Mouse (Mus musculus) cerebellum, adult 9-11 months (tissue): Measurements from ENCODE around the gene 5730596B20Rik.

Experiments used
- DNase-seq: peaks from one replicate; pipeline ENCODE4 v3.0.0; 2022

The 5730596B20Rik gene

GRCm38 (mm10) chr6:52177061-52177735 lies at the start of gene 5730596B20Rik:
5730596B20Rik (plus strand) TSS chr6:52177498.
- no peak for DNase-seq

DNA sequence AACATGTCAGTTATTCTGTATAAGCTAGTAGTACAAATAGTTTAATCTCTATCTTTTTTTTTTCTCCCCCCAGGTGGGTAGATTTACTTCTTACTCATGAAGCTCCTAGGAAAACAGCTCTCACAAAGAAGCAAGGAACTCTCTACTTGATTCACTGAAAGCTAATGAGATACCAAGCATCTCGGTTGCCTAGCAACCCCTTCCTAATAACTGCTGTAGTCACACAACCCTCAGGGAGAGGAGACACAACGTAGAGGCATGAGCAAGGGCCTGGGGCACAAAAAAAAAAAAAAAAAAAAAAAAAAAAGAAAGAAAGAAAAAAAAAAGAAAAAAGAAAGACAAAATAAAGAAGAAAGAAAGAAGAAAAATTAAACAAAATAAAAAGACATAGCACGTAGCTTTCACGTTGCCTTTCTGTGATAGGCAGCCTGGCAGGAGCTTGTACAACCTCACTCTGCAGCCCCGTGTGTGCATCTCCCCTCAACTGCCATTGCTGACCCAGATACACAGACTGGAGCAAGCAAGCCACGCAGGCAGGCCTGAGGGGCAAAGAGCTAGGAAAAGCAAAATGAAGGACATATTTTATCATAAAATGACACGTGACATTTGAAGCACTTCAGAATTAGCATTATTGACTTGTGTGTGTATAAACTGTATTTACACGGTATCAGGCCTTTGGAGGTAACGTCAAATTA lies 39.3 kb upstream of the 5730596B20Rik start:
- DNase-seq, result no peak

GRCm38 (mm10) chr6:52138576-52138975 lies 38.7 kb upstream of the 5730596B20Rik start:
- DNase-seq, result no peak

GRCm38 (mm10) chr6:52139115-52139514 lies 38.2 kb upstream of the 5730596B20Rik start:
- no peak for DNase-seq

- no peak for DNase-seq
These were observed 26.8 kb upstream of the 5730596B20Rik start for GRCm38 (mm10) chr6:52150401-52150966.

GRCm38 (mm10) chr6:52151571-52151970 lies 25.7 kb upstream of the 5730596B20Rik start:
- DNase-seq, result no peak

GRCm38 (mm10) chr6:52152226-52153193 lies 24.8 kb upstream of the 5730596B20Rik start:
- DNase-seq, result no peak

- no peak for DNase-seq
These were observed 24.0 kb upstream of the 5730596B20Rik start for GRCm38 (mm10) chr6:52153270-52153669.

DNA sequence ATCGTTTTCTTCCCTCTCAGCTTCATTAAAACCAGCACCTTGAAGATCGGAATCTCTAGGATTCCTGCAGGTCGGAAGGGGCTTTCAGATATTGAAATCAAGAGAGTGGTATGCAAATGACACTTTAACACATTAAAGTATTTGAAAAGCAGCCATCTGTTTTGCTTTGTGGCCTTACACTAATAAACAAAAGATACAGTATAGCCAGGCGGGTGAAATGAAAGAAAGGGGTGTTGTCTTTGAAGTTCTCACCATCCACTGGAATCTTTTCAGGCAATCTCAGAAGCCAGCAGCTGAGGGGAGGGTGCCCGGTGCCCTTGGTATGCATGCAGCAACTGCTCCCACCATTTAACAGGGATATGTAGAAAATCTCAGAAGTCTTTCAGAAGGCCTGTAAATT lies 23.3 kb upstream of the 5730596B20Rik start:
- DNase-seq, result no peak

- no peak for DNase-seq
These were observed 21.8 kb upstream of the 5730596B20Rik start for GRCm38 (mm10) chr6:52155471-52155870.

GRCm38 (mm10) chr6:52156551-52157200 lies 20.6 kb upstream of the 5730596B20Rik start:
- no peak for DNase-seq

- DNase-seq, result no peak
These were observed 19.6 kb upstream of the 5730596B20Rik start for GRCm38 (mm10) chr6:52157466-52158275.

DNA sequence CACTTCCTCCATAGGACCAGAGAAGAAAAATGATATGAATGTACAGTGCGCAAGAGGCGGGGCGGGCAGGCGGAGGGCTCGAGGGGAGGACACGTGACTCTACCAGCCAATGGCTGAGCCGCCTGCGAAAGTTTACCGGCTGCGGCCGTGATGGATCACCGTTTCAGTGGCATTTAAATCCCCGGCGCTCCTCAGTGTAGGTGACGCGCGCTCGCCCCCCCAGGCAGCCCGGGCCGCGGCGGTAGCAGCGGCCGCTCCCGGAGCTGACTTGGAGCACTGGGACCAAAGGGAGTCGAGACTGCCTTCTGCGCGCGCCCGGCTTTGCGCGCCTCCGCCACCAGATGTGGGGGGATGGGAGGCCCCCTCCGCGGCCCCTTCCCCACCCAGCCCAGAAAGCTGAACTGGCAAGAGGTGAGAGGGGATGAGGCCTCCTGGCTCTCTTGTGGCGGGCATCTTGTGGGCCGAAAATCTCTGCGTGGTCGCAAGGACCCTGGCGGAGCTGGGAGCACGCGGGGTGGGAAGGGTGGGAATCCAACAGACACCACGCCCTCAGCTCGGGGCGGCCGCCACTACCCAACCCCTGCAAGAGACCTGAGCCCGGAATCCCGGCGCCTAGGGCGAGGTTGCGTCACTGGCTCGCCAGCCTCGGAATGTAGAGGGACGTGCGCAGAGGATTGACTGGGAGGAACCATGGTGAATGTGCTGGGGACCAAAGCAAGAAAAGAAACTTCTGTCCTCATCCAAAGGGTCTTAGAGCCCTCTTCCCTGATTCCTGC lies 18.8 kb upstream of the 5730596B20Rik start, which contains the start of gene Hoxa1:
Hoxa1 (minus strand) TSS at position 42 of the 776 bp plus-strand sequence.
- DNase-seq, result no peak

DNA sequence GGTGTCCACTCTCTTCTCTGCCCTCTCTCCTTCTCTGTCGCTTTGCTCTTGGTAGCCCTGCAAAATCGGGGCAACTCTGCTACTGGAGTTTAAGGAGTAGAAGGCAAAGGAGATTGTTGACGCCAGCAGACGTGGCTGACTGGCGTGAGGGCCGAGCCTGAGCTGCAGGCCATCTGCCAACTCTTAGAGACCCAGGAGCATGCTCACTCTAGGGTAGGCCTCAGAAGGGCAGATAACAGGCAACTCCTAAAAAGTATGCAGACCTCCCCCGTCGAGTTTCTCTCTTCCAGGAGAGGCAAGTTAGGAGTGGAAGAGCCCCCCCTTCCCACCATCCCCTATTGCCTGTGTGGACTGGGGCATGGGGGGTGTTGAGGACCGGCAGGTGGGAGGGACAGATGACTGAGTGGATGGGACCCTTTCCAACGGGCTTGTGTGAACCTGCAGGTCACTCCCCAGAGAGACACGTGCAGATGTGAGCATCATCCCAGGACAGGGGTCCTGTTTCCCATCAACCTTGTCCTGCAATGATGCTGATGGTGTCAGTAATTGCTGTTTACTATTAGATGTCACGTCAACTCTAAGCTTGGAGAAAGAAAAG lies 18.0 kb upstream of the 5730596B20Rik start:
- no peak for DNase-seq

- no peak for DNase-seq
These were observed 17.3 kb upstream of the 5730596B20Rik start for GRCm38 (mm10) chr6:52159979-52160378.

DNA sequence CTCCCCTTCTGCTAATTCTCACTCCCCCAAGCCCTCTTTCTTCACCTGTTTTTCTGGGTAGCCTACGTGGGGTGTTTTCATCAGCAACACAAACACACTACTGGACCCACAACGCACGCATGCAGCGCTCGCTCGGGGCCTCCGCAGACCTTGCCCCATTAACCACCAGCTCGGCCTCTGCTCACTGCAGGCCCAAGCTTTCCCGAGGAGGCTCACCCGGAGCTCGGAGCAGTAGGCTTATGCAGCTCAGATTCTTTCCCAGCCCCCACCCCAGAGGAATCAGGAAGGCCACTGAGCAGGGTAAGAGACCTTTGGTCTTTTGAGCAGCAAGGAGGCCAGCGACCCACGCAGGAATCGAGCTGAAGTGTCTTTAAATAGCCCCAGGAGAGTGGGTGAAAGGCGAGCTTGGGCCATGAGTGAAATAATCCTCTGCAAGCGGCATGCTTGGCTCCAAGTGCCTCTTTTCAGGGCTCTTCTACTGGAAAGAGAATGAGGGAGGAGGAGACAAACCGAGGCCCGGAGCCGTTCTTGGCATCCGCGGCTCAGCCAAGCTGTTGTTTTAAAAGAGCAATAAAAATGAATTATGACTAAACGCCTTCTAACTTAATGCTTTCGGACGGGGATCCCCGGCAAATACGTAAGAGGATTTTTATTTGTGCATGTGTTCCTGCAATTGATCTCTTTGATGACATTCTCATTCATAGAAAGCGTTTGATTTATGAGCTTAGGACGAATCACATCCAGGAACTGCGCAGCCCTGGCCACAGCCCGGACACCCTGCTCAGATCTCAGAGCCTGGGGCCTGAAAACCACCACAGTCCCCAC lies 16.6 kb upstream of the 5730596B20Rik start:
- no peak for DNase-seq

DNA sequence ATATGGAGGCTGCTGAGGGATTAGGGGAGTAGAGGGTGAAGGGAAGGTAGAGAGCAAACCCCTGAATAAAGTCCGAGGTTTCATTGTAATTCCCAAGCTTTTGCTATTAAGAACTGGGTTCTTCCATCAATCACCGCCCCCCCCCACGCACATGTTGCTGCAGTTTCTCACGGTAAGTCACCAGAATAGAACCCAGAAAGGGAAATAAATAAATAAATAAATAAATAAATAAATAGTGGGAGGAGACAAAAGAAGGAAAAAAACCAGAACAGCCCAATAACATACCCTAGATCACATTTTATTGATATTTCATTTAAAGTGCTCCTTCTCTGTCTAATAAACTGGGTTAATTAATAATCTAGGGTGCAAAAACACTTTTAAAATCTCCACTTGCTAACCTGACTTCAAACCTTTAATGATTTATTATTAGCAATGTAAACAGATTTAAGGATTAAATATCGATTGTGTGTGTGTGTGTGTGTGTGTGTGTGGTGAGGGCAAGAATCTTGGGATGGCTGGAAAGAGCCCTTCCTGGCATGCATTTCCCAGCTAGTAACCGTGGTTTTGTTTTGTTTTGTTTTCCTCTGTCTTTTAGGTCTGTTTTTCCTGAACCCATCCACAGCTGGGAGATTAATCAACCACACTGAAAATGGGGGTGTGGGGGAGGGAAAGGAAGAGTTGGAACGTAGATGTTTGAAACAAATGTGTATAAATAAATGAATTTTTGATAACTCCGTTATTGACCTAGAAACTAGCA lies 15.8 kb upstream of the 5730596B20Rik start:
- no peak for DNase-seq

GRCm38 (mm10) chr6:52162093-52162380 lies 15.3 kb upstream of the 5730596B20Rik start:
- no peak for DNase-seq
